Mouse (Mus musculus): ENCODE results near the gene Zbtb21.
"Not testable (repeated sequence)": the region's sequence is repeated elsewhere in the genome, so short reads cannot be mapped to it uniquely, and the experiment has no call there.

Zbtb21 gene

DNA sequence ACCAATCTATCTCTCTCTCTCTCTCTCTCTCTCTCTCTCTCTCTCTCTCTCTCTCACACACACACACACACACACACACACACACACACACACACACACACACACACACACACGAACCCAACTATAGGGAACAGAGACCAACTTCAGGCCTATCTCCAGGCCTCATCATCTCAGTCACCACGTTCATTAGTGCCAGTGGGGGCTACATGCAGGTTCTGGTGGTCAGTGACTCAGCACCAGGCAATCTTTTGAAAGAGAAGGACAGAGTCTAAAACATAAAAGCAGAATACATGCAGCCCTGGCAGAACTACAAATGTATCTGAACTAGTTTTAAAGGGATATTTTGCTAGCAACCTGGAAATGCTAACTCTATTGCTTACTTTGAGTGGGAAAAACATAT is 15.4 kb downstream of the Zbtb21 start:
- DNase-seq (ENCODE audit: low spot score), result not testable (repeated sequence)

DNA sequence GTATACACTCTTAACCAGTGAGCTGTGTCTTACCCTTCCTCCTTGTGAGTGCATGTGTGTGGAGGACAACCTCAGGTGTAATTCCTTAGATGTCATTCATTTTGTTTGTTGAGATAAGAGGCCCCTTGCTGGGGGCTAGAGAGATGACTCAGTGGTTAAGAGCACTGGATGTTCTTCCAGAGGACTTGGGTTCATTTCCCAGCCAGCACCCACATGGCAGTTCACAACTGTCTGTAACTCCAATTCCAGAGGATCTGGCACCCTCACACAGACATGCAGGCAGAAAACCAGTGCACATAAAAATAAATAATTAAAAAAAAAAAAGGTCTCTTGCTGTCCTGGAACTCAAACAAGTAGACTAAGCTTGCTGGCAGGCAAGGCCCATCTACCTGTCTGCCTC is 20.6 kb downstream of the Zbtb21 start:
- DNase-seq (ENCODE audit: low spot score), result no peak

GRCm38 (mm10) chr16:97940471-97940973 is 21.9 kb downstream of the Zbtb21 start:
- DNase-seq (ENCODE audit: low spot score), result no peak

DNA sequence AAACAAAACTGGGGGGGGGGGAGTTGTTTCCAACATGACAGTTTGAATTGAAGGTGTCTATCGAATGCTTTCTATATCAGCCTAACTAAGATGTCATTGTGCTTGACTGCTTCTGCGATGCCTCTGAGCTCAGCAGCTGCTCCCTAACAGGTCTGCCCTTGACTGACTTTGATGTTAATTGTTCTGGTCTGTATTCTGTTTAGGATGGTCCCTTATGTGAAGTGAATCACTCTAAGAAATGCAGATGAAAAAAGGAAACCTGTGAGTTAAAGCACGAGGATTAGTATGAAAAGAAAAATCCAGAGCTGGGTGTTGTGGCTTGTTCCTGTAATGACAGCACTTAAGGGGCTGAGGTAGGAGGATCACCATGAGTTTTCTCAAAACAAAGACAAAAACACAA is 26.6 kb downstream of the Zbtb21 start:
- no peak for DNase-seq (ENCODE audit: low spot score)

- DNase-seq (ENCODE audit: low spot score), result no peak
Observed at GRCm38 (mm10) chr16:97930231-97930630, 32.2 kb downstream of the Zbtb21 start.

- DNase-seq (ENCODE audit: low spot score), result no peak
Observed at GRCm38 (mm10) chr16:97929520-97929919, 32.9 kb downstream of the Zbtb21 start.

DNA sequence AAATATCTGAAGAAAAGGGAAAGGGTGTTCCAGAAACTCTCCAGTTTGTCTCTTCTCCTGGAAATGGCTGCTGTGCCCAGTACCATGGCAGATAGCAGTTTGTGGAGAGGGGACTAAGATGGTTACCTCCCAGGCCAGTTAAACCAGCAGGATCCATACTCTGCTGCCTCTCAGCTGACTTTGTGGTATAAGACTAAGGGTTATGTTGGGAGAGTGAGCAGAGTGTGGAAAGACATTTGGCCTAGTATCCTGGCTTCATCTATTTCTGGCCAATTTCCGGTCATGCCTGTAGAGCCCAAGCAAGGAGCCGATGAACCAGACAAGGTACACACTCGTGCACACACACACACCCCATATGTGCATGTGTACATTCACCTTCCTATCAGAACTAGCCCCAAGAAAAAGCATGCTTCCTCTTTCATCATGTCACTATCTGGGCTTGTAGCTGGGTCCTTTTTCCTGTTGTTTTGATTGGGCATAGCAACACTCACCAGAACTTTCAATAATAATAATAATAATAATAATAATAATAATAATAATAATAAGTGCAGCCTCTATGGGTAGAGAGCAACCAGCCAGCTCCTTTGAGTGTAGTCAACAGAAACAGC is 35.0 kb downstream of the Zbtb21 start:
- no peak for DNase-seq (ENCODE audit: low spot score)

GRCm38 (mm10) chr16:97926381-97926780 is 36.0 kb downstream of the Zbtb21 start:
- DNase-seq (ENCODE audit: low spot score), result no peak

DNA sequence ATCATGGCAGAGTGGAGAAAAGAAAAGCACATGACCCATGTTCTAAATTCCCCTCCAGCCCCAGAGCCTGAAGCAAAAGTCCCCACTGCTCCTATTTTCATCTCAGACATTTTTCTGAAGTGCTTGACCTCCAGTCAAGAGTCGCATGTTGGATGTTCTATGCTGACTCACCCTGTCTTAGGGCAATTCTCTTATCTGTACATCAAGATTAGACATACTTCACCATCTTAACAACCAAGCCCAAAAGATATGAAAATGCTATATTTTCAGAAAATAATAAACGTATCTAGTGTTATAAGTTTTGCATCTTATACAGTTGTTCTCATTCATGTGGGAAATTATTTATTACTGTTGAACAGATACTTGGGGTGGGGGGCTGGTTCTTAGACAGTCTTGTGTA is 36.7 kb downstream of the Zbtb21 start:
- no peak for DNase-seq (ENCODE audit: low spot score)

- no peak for DNase-seq (ENCODE audit: low spot score)
Observed at GRCm38 (mm10) chr16:97923700-97924099, 38.7 kb downstream of the Zbtb21 start.

GRCm38 (mm10) chr16:97922779-97923126 is 39.7 kb downstream of the Zbtb21 start:
- no peak for DNase-seq (ENCODE audit: low spot score)

- peak; percentile 75 for DNase-seq (ENCODE audit: low spot score)
Observed at GRCm38 (mm10) chr16:97921961-97922778, 40.3 kb downstream of the Zbtb21 start.

DNA sequence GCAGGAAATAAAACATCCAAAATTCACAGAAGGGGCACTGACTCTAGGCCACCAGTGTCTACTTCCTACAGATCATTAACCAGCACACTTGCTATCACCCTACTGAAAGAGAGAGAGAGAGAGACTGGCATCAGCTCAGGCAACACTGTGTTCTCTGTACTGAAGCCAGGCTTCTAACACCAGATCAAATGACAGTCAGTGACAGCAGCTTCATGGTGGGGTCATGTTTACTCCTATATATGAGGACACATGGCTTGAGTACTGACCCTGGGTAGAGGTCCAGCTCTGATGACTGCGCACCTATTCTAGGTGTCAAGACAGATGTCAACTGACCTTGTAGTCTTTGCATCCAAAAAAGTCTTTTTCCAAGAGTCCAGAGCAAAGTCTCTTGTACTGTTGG is 41.8 kb downstream of the Zbtb21 start:
- no peak for DNase-seq (ENCODE audit: low spot score)

- no peak for DNase-seq (ENCODE audit: low spot score)
Observed at GRCm38 (mm10) chr16:97919793-97920192, 42.6 kb downstream of the Zbtb21 start.

DNA sequence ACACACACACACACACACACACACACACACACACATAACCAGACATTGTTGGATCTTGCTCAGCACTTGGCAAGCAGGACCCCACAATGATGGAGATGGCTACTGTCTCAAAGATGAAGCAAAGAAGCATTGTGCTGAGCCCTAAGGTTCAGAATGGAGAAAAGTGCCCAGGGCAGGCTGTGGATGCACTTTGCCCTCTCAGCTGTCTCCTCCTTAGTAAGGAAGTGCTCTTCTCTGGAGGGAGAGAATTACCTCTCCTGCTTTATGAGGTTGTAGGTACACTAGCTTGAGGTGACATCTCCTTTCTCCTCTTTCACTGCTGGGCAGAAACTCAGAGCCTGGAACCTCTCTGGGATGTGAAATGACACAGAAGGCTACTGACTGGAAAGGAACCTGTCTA is 49.5 kb downstream of the Zbtb21 start:
- DNase-seq (ENCODE audit: low spot score), result no peak

DNA sequence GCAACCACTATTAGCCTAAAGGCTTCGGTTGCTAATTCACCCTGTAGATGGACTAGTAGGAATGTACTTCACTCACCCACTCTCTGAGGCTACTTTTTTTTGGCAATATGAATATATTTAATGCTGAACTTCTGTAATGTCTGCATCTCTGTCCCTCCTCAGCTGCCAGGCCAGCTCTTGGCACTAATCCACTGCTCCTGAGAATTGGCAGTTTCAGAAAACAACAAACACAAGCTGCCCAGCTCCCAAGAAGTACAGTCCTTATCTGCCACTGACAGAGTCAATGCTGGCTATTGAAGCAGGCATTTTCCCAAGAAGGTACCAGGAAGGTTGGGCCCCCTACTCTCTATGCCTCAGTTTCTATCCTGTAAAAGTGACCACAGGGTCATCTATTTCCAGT is 53.1 kb downstream of the Zbtb21 start:
- no peak for DNase-seq (ENCODE audit: low spot score)

GRCm38 (mm10) chr16:97907496-97907895 is 54.9 kb downstream of the Zbtb21 start:
- DNase-seq (ENCODE audit: low spot score), result no peak

DNA sequence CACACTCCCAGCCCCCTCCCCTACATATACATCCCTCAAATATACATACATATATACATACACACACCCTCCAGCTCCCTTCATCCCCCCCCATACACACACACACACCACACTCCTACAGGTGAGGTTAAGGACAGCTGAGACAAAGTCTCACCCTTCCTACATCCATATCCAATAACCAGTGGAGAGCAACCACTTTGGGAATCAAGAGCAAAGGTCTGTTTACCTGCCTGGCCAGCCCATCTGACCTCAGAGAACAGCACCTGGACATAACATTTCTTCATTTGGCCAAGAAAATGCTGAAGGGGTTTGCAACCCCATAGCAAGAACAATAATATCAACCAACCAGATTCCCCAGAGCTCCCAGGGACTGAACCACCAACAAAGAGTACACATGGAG is 56.1 kb downstream of the Zbtb21 start:
- DNase-seq (ENCODE audit: low spot score), result no peak

DNA sequence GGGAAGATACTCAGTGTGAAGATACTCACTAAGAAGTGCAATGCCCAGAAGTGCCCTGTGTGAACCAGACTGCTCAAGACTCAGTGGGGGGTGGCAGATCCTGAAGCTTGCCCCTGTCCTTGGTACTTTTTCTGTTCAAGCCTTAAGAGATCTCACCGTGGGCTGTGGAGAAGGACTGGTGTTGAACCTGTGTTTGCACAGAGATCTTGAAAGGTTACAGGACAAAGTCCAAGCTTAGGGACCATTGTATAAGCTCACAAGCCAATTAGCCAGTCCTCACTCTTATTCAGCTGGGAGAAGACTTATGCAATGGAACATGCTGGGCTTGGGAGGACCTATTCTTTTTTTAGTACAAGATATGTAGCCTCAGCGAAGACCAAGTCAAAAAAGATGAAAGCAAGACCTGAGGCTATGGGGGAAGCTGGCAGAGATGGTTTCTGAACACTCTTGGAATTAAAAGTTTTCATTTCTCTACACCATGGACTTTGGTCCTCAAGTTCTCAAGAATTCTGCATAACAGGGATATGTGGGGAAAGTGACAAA is 56.9 kb downstream of the Zbtb21 start:
- no peak for DNase-seq (ENCODE audit: low spot score)

GRCm38 (mm10) chr16:97904035-97904434 is 58.4 kb downstream of the Zbtb21 start:
- no peak for DNase-seq (ENCODE audit: low spot score)

DNA sequence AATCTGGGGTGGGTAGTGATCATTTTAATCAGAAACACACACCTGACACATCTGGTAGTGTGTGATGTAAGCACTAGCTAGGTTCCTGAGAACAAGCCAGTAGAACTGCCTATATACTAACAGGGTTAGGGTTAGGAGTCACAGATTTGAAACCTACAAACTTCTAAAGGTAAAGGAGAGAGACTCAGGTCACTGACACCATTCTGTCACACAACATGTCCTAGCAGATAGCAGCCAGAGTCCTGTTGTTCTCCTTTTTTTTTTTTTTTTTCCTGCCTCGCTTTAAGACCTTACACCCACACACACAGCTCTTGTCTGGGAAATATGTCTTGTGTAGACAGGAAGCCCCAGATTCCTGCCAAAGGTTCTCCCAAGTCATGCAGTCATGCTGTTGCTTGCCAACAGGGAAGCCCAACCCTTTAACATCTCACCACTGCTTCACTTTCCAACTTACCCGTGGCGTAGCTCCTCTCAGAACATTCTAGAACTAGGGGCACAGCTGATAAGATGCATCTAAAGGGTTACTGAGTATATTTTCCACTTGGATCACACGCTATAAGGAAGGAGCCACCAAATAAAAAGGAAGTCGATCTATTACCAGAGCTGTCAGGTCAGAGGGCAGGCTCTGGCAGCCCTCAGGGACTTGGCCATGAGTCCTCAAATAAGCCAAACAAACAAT is 64.9 kb downstream of the Zbtb21 start:
- DNase-seq (ENCODE audit: low spot score), result no peak
